Mouse (Mus musculus) limb, embryonic 12.5 days (tissue): ENCODE measurements around the gene Gm8332. TPM values are rescaled to one million over a fixed set of nuclear protein-coding genes. Genes with fewer than 3 reads are reported as not detected.
"Not testable (repeated sequence)": the region's sequence is repeated elsewhere in the genome, so short reads cannot be mapped to it uniquely, and the experiment has no call there.

Experiments
- ATAC-seq: fragments of 200-750 bp; cut with Nextera tagmentation; 2 replicates; pipeline ENCODE4 v1.8.0; 2017; ENCODE audit warnings: low read depth, moderate TSS enrichment; ENCODE audit not compliant: insufficient number of reproducible peaks, insufficient read depth, low FRiP score, low TSS enrichment
- H3K27ac ChIP-seq: fragments of 300-500 bp; sonication (generic); 2 replicates; pipeline ENCODE4 v1.5.1; 2016; ENCODE audit warnings: mild to moderate bottlenecking, moderate library complexity
- H3K27me3 ChIP-seq: fragments of 300-500 bp; sonication (generic); 2 replicates; pipeline ENCODE4 v1.6.1; 2016; ENCODE audit warnings: mild to moderate bottlenecking, moderate library complexity
- H3K36me3 ChIP-seq: fragments of 300-500 bp; sonication (generic); 2 replicates; pipeline ENCODE4 v1.6.1; 2016; ENCODE audit warnings: mild to moderate bottlenecking, moderate library complexity
- H3K4me1 ChIP-seq: fragments of 300-500 bp; sonication (generic); replicated peaks from 2 replicates; pipeline ENCODE4 v1.6.1; 2016
- H3K4me2 ChIP-seq: fragments of 300-500 bp; sonication (generic); 2 replicates; pipeline ENCODE4 v1.6.1; 2016; ENCODE audit warnings: mild to moderate bottlenecking, moderate library complexity
- H3K4me3 ChIP-seq: fragments of 300-500 bp; sonication (generic); replicated peaks from 2 replicates; pipeline ENCODE4 v1.5.1; 2016; ENCODE audit warnings: mild to moderate bottlenecking
- H3K9ac ChIP-seq: fragments of 300-500 bp; sonication (generic); replicated peaks from 2 replicates; pipeline ENCODE4 v1.6.1; 2016; ENCODE audit warnings: mild to moderate bottlenecking, moderate library complexity
- H3K9me3 ChIP-seq: fragments of 300-500 bp; sonication (generic); 2 replicates; pipeline ENCODE4 v1.6.1; 2016; ENCODE audit warnings: mild to moderate bottlenecking, moderate library complexity
- WGBS: fragments of 180-500 bp; shearing (Covaris S2); methylation state at CpG from one replicate; pipeline ENCODE4 v1.1.7; 2016; 5-methylcytosine and 5-hydroxymethylcytosine counted together
- polyA plus RNA-seq: library from polyadenylated mRNA; unstranded; fragments of >200 nt; fragmentation: Nextera tagmentation; extraction: Ambion mirVana; gene quantifications from 2 replicates; pipeline ENCODE4 v1.2.1, GENCODE M21; 2016

Gm8332 gene
- polyA plus RNA-seq, 1 experiment from 2014 or later, result not detected

- not testable (repeated sequence) for ATAC-seq, H3K36me3 ChIP-seq, H3K27me3 ChIP-seq, H3K27ac ChIP-seq, H3K4me3 ChIP-seq, H3K4me2 ChIP-seq, H3K4me1 ChIP-seq, H3K9me3 ChIP-seq, H3K9ac ChIP-seq
- WGBS, result 80% methylated on average over 9 of the region's 9 CpGs
Observed at GRCm38 (mm10) chr12:88211458-88211857, 38.4 kb downstream of the Gm8332 start.

GRCm38 (mm10) chr12:88202856-88203255, 47.0 kb downstream of the Gm8332 start:
- WGBS, result 98% methylated on average over 2 of the region's 2 CpGs
- no peak overlapping the region for H3K27ac ChIP-seq
- H3K4me1 ChIP-seq, result no peaks in the 10 kb centered on the region
- no peaks in the 10 kb centered on the region for H3K27me3 ChIP-seq
- H3K4me3 ChIP-seq, result no peak overlapping the region
- H3K9ac ChIP-seq, result no peak overlapping the region
- no peak for ATAC-seq
- H3K36me3 ChIP-seq, result no peaks in the 10 kb centered on the region
- no peak overlapping the region for H3K4me2 ChIP-seq
- no peaks in the 10 kb centered on the region for H3K9me3 ChIP-seq

Other genes with a start within 250 kb of the Gm8332 start
- not detected in 2 replicates for gene Gm2075, start 238.3 kb downstream of the Gm8332 start, polyA plus RNA-seq
- not detected in 2 replicates for gene Gm6803, start 231.3 kb downstream of the Gm8332 start, polyA plus RNA-seq
- not detected in 2 replicates for gene Gm2056, start 223.1 kb downstream of the Gm8332 start, polyA plus RNA-seq
- not detected in 2 replicates for gene Gm16368, start 166.4 kb downstream of the Gm8332 start, polyA plus RNA-seq
- not detected in 2 replicates for gene Gm10436, start 68.0 kb downstream of the Gm8332 start, polyA plus RNA-seq
- gene Gm5662, start 24.4 kb upstream of the Gm8332 start, polyA plus RNA-seq, result not detected in 2 replicates
- gene Gm5039, start 73.9 kb upstream of the Gm8332 start, polyA plus RNA-seq, result not detected in 2 replicates
- gene Adck1, start 110.5 kb upstream of the Gm8332 start, polyA plus RNA-seq, result 19.5 and 23.7 TPM in 2 replicates